Mouse (Mus musculus) C2C12 (cell line): ENCODE data around the gene Mob3b. TPM values are rescaled to one million over a fixed set of nuclear protein-coding genes. Genes with fewer than 3 reads are reported as not detected.
"Not testable (repeated sequence)": the region's sequence is repeated elsewhere in the genome, so short reads cannot be mapped to it uniquely, and the experiment has no call there.

Experiments
- H3K27me3 ChIP-seq: one replicate; pipeline ENCODE4 v1.6.1; 2011; ENCODE audit not compliant: control insufficient read depth, insufficient read depth, insufficient read length
- H3K36me3 ChIP-seq: one replicate; pipeline ENCODE4 v1.6.1; 2011; ENCODE audit not compliant: control insufficient read depth, insufficient read depth
- H3K4me3 ChIP-seq: one replicate; pipeline ENCODE4 v1.5.1; 2011; ENCODE audit warnings: mild to moderate bottlenecking, control low read depth; ENCODE audit not compliant: poor library complexity, insufficient read depth, severe bottlenecking
- H3K79me2 ChIP-seq: one replicate; pipeline ENCODE4 v1.6.1; 2011; ENCODE audit not compliant: control insufficient read depth, insufficient read depth
- H3K79me3 ChIP-seq: one replicate; pipeline ENCODE4 v1.6.1; 2011; ENCODE audit warnings: low read depth, control low read depth
- H3ac ChIP-seq: one replicate; pipeline ENCODE3; 2011; ENCODE audit warnings: low read depth; ENCODE audit not compliant: control insufficient read depth, insufficient read length
- CEBPB ChIP-seq: IDR thresholded peaks from one replicate; pipeline ENCODE4 v1.6.1; 2011; ENCODE audit warnings: low read depth, mild to moderate bottlenecking, control low read depth, moderate library complexity
- CTCF ChIP-seq: IDR thresholded peaks from one replicate; pipeline ENCODE4 v1.5.1; 2011; ENCODE audit not compliant: control insufficient read depth, insufficient read depth, insufficient read length
- FOSL1 ChIP-seq: IDR thresholded peaks from one replicate; pipeline ENCODE4 v1.8.0; 2011; ENCODE audit warnings: mild to moderate bottlenecking, low read length; ENCODE audit not compliant: poor library complexity, insufficient read depth, severe bottlenecking
- MAX ChIP-seq: IDR thresholded peaks from one replicate; pipeline ENCODE4 v1.6.1; 2011; ENCODE audit warnings: mild to moderate bottlenecking, control low read depth
- MYOD1 ChIP-seq: IDR thresholded peaks from one replicate; pipeline ENCODE4 v1.6.1; 2011; ENCODE audit warnings: low read depth; ENCODE audit not compliant: control insufficient read depth, insufficient read length
- MYOG ChIP-seq: IDR thresholded peaks from one replicate; pipeline ENCODE4 v1.6.1; 2011; ENCODE audit not compliant: control insufficient read depth, insufficient read length; ENCODE audit errors: extremely low read depth
- USF1 ChIP-seq: IDR thresholded peaks from one replicate; pipeline ENCODE4 v1.6.1; 2011; ENCODE audit warnings: low read depth, mild to moderate bottlenecking, control low read depth, moderate library complexity
- polyA plus RNA-seq: library from polyadenylated mRNA; unstranded; fragments of >200 nt; fragmentation: generic; extraction: Trizol; gene quantifications from one replicate; pipeline ENCODE4 v1.2.1, GENCODE M21; 2012; ENCODE audit warnings: missing spikeins

The Mob3b gene
- polyA plus RNA-seq, 1 experiment: 0.18 TPM

- Histone ChIP-seq H3K36me3 (no peaks in the 10 kb centered on the region), H3K27me3 (no peaks in the 10 kb centered on the region), H3K79me2 (no peaks in the 10 kb centered on the region), H3K79me3 (no peaks in the 10 kb centered on the region), H3K4me3 (no peak overlapping the region), H3ac (no peak overlapping the region)
- TF ChIP-seq MAX (no peak), USF1 (no peak), MYOG (no peak), FOSL1 (no peak), CEBPB (no peak), CTCF (no peak), MYOD1 (no peak)
Observed at GRCm38 (mm10) chr4:34906151-34906550, 251.1 kb downstream of the Mob3b start.

- Histone ChIP-seq H3K79me2 (no peaks in the 10 kb centered on the region), H3K36me3 (no peaks in the 10 kb centered on the region), H3K27me3 (no peaks in the 10 kb centered on the region), H3K4me3 (no peak overlapping the region), H3ac (no peak overlapping the region), H3K79me3 (no peaks in the 10 kb centered on the region)
- TF ChIP-seq MYOG (no peak), USF1 (no peak), FOSL1 (no peak), MYOD1 (no peak), MAX (no peak), CEBPB (no peak), CTCF (no peak)
Observed at GRCm38 (mm10) chr4:34905396-34905795, 251.9 kb downstream of the Mob3b start.

GRCm38 (mm10) chr4:34901582-34901981 is 255.7 kb downstream of the Mob3b start:
- not testable (repeated sequence) for H3K27me3 ChIP-seq, H3ac ChIP-seq

GRCm38 (mm10) chr4:34901166-34901565 is 256.1 kb downstream of the Mob3b start:
- no peaks in the 10 kb centered on the region for H3K27me3 ChIP-seq
- H3K79me2 ChIP-seq: no peaks in the 10 kb centered on the region
- TF ChIP-seq MAX (no peak), CTCF (no peak), MYOD1 (no peak), MYOG (no peak), CEBPB (no peak), USF1 (no peak), FOSL1 (no peak)
- H3K79me3 ChIP-seq: no peaks in the 10 kb centered on the region
- H3ac ChIP-seq: no peak overlapping the region
- H3K4me3 ChIP-seq: no peak overlapping the region
- no peaks in the 10 kb centered on the region for H3K36me3 ChIP-seq

More at GRCm38 (mm10) chr4:34901582-34901981, 255.7 kb downstream of the Mob3b start:
- not testable (repeated sequence) for H3K79me3 ChIP-seq, H3K36me3 ChIP-seq, H3K4me3 ChIP-seq, H3K79me2 ChIP-seq

DNA sequence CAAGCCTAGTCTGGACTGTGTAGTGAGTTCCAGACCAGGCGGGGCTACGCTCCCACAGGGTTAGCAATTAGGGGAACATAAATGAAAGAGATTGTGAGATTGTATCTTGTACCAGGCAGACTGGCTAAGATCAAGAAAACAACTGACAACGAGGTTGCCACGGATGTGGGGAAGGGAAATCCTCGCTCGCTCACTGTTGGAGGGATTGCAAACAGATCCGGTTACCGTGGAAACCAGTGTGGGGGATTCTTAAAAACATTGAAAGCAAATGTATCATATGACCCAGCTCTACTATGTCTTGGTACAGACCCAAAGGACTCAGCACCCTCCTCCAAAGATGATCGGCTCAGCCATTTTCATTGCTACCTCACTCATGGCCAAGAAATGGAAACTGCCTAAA is 257.1 kb downstream of the Mob3b start:
- no peak for TF ChIP-seq FOSL1
- TF ChIP-seq USF1: no peak
- TF ChIP-seq MYOG: no peak
- TF ChIP-seq CEBPB: no peak
- TF ChIP-seq CTCF: no peak
- TF ChIP-seq MYOD1: no peak
- TF ChIP-seq MAX: no peak
- Histone ChIP-seq H3K79me3 (no peaks in the 10 kb centered on the region), H3ac (no peak overlapping the region), H3K36me3 (no peaks in the 10 kb centered on the region), H3K79me2 (no peaks in the 10 kb centered on the region), H3K27me3 (no peaks in the 10 kb centered on the region), H3K4me3 (no peak overlapping the region)

DNA sequence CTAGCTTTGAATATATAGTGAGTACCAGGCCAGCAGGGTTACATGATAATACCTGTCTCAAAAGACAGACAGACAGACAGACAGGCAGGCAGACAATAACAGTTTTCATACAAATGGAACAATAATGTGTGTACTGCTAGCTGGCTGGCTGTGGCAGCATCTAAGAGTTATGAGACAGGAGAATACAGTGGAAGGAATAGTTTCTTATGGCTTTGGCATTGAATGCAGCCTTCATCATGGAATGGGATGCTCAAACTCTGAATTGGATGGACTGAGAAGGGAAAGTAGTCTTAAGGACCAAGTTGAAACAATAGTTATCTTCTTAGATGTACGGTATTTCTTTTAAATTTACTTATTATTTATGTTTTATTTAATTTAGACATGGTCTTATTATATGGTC is 258.0 kb downstream of the Mob3b start:
- TF ChIP-seq MAX: no peak
- no peak for TF ChIP-seq CEBPB
- TF ChIP-seq USF1: no peak
- no peak for TF ChIP-seq MYOD1
- TF ChIP-seq MYOG: no peak
- TF ChIP-seq FOSL1: no peak
- Histone ChIP-seq H3K36me3 (no peaks in the 10 kb centered on the region), H3K79me2 (no peaks in the 10 kb centered on the region)

More for the DNA sequence above, 258.0 kb downstream of the Mob3b start:
- Histone ChIP-seq H3K4me3 (no peak overlapping the region), H3ac (no peak overlapping the region), H3K79me3 (no peaks in the 10 kb centered on the region), H3K27me3 (no peaks in the 10 kb centered on the region)

Other genes starting within 250 kb of the Mob3b start
- not detected for gene Ifnk, start 5.4 kb downstream of the Mob3b start, polyA plus RNA-seq
- 5.7 TPM for gene C9orf72, start 68.7 kb upstream of the Mob3b start, polyA plus RNA-seq